Mouse (Mus musculus) bone marrow, adult 2 months (tissue): Measurements from ENCODE around the gene H2-DMa. TPM values are rescaled to one million over a fixed set of nuclear protein-coding genes. Genes with fewer than 3 reads are reported as not detected.
A peak's percentile ranks its signal among the peaks of the same experiment; 100 is the strongest.

Experiments
- H3K27ac ChIP-seq: fragments of 200-500 bp; 2 replicates; pipeline ENCODE4 v1.5.1; 2012; ENCODE audit warnings: low read depth, mild to moderate bottlenecking, control low read depth, inconsistent platforms, low read length; ENCODE audit not compliant: control insufficient read depth, poor library complexity, insufficient read depth
- H3K4me1 ChIP-seq: fragments of 200-500 bp; 2 replicates; pipeline ENCODE4 v1.6.1; 2011; ENCODE audit warnings: low read length; ENCODE audit not compliant: control insufficient read depth, insufficient read depth
- H3K4me3 ChIP-seq: fragments of 200-500 bp; replicated peaks from 2 replicates; pipeline ENCODE3; 2011; ENCODE audit warnings: mild to moderate bottlenecking, low read depth, low read length, control low read depth; ENCODE audit not compliant: control insufficient read depth
- CTCF ChIP-seq: fragments of 200-500 bp; IDR thresholded peaks from 2 replicates; pipeline ENCODE4 v1.5.1; 2011; ENCODE audit warnings: low read length, control low read depth; ENCODE audit not compliant: control insufficient read depth, insufficient read depth
- POLR2A ChIP-seq: fragments of 200-500 bp; IDR thresholded peaks from 2 replicates; pipeline ENCODE4 v1.6.1; 2011; ENCODE audit warnings: low read depth, mild to moderate bottlenecking, control low read depth, low read length, borderline replicate concordance; ENCODE audit not compliant: control insufficient read depth
- WGBS: fragments of 180-500 bp; shearing (Covaris S2); methylation state at CpG from one replicate; pipeline ENCODE4 v1.1.7; 2018; 5-methylcytosine and 5-hydroxymethylcytosine counted together
- polyA plus RNA-seq: library from polyadenylated mRNA; stranded (reverse); fragments of >200 nt; gene quantifications from 2 replicates; pipeline ENCODE4 v1.2.4, GENCODE M21; 2011; ENCODE audit warnings: low replicate concordance; ENCODE audit not compliant: missing spikeins, insufficient read depth, insufficient read length

The H2-DMa gene
- polyA plus RNA-seq, 1 experiment: 38.5 TPM

DNA sequence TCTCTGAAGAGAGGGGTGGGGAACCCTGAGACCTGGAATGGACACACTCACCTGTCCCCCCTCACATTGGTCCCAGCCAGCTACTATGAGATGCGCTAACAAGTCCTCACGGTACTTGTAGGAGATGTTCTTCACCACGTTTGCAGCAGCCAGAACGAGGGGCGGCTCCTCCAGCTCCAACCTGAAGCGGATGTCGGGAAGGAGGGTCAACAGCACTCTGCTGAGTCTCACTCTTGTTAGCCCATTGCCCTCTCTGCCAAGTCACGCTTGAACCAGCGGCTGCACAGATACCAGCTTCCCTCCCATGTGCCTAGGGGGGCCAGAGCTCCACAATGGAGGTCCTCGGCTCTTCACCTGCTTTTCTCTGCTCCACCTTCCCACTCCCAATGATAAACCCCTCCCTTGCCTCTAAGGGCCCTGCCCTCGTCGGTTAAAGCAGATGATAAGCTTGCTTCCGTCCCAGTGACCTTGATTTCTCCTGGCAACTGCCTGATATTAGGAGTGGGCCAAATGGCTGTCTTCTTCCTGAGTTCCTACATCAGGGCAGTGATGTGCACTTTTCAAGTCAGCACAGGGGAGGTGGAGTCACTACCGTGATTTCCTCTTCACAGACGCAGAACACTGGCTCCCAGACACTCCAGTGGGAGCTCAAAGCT, 64.4 kb downstream of the H2-DMa start:
- Histone ChIP-seq H3K4me1 (peaks cover 2% of the 10 kb centered on the region), H3K27ac (no peak overlapping the region), H3K4me3 (no peak overlapping the region)
- WGBS: 76% methylated on average over 15 of the region's 15 CpGs
- TF ChIP-seq POLR2A (no peak), CTCF (no peak)

DNA sequence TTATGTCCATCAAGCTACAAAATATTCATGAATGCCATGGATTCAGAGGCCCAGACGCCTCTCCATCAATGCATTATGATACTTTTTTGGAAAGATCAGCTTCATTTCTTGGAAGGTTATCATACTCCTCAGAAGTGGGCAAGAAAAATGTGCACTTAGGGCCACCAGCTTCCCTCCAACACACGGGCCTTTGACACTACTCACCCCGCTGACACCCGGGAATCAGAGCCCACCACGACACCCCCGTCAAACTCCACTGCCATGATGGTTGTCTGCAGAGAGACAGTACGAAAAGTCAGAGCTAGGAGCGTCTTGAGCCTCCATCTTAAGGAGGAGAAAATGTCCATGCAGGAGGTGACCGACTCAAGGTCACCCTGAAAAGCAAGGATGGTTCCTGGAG, 66.2 kb downstream of the H2-DMa start:
- Histone ChIP-seq H3K4me1 (peaks cover 2% of the 10 kb centered on the region), H3K27ac (no peak overlapping the region), H3K4me3 (no peak overlapping the region)
- WGBS: 74% methylated on average over 9 of the region's 9 CpGs
- TF ChIP-seq POLR2A (no peak), CTCF (no peak)

DNA sequence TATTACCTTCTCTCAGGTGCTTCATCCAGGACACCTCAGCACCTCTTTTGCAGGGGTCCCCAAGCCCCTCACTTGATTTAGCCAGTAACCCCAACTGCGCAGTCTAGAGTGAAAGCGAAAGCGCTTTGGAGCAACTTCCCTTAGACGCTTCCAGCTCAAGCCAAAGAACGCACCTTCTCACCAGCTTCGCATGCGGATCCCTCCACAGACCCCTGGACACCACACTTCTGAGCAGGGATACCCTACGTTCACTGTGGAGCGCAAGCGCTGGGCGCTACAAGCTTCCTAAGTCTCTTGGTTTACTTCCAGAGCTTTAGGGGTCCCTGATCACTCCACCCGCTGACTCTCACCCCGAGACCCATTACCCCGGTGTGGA, 67.5 kb downstream of the H2-DMa start:
- under 1% methylated on average over 14 of the region's 14 CpGs for WGBS
- TF ChIP-seq CTCF: no peak
- no peak for TF ChIP-seq POLR2A
- H3K27ac ChIP-seq: peak overlapping the region; percentile 94
- peak overlapping the region; percentile 97 for H3K4me3 ChIP-seq
- peaks cover 2% of the 10 kb centered on the region for H3K4me1 ChIP-seq

DNA sequence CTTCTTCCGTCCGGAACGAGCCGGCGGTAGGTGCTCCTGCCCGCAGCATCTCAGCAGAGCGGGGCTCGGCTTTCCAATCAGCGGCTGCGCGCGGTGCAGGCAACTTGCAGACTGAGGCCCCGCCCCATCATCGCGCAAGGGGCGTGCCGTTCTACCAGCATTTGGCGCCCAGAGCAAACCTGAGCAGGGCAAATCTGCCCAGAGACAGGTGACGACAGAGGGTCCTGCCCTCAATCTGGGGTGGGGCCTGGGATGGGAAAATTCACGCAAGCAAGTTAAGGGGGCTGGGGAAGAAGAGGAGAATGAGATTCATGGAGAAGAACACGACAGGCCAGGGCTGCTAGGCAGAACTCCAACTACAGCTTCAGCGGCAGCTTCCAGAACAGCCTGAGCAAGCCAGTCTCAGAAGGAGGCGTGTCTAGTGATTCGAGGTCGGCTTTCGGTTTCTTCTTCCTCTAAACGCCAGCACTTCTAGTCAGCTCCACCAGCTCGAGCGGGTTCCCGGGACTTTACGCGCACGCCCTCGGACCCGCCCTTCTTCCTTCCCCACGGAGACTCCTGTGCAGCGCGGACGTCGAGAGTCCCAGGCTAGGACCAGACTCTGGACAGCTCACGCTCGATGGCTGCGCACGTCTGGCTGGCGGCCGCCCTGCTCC, 68.0 kb downstream of the H2-DMa start, which contains the start of the genes Tap1 and Psmb9:
Gene Tap1 (plus strand): TSS at position 293 of the 656 bp plus-strand sequence.
Gene Psmb9 (minus strand): TSS at position 504 of the 656 bp plus-strand sequence.
- under 1% methylated on average over 46 of the region's 46 CpGs for WGBS
- TF ChIP-seq POLR2A (peak; percentile 87), CTCF (no peak)
- Histone ChIP-seq H3K4me1 (peaks cover 2% of the 10 kb centered on the region), H3K27ac (peak within 1 kb of the TSS; percentile 94), H3K4me3 (peak within 1 kb of the TSS; percentile 97)

DNA sequence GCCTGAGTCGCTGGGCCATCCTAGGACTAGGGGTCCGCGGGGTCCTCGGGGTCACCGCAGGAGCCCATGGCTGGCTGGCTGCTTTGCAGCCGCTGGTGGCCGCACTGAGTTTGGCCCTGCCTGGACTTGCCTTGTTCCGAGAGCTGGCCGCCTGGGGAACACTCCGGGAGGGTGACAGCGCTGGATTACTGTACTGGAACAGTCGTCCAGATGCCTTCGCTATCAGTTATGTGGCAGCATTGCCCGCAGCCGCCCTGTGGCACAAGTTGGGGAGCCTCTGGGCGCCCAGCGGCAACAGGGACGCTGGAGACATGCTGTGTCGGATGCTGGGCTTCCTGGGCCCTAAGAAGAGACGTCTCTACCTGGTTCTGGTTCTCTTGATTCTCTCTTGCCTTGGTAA, 68.7 kb downstream of the H2-DMa start:
- peak overlapping the region; percentile 94 for H3K27ac ChIP-seq
- TF ChIP-seq CTCF (no peak), POLR2A (no peak)
- H3K4me1 ChIP-seq: peaks cover 2% of the 10 kb centered on the region
- peak overlapping the region; percentile 97 for H3K4me3 ChIP-seq
- WGBS: under 1% methylated on average over 20 of the region's 20 CpGs

Other genes starting within 250 kb of the H2-DMa start
- not detected in 2 replicates for gene Gm7029, start 245.7 kb upstream of the H2-DMa start, polyA plus RNA-seq
- 358 and 477 TPM in 2 replicates for gene Kifc1, start 228.9 kb upstream of the H2-DMa start, polyA plus RNA-seq
- gene Platr17, start 214.4 kb upstream of the H2-DMa start, polyA plus RNA-seq: 1.2 and 1.9 TPM in 2 replicates
- 26.4 and 42.3 TPM in 2 replicates for gene Daxx, start 210.1 kb upstream of the H2-DMa start, polyA plus RNA-seq
- gene Tapbp, start 203.6 kb upstream of the H2-DMa start, polyA plus RNA-seq: 75.8 and 87.3 TPM in 2 replicates
- 21.2 and 26.3 TPM in 2 replicates for gene Zbtb22, start 203.6 kb upstream of the H2-DMa start, polyA plus RNA-seq
- gene Rgl2, start 190.0 kb upstream of the H2-DMa start, polyA plus RNA-seq: 91.8 and 173 TPM in 2 replicates
- gene Pfdn6, start 179.2 kb upstream of the H2-DMa start, polyA plus RNA-seq: 75.9 and 89.6 TPM in 2 replicates
- 20.4 and 21.4 TPM in 2 replicates for gene Wdr46, start 178.9 kb upstream of the H2-DMa start, polyA plus RNA-seq
- 1.9 and 4.1 TPM in 2 replicates for gene B3galt4, start 168.1 kb upstream of the H2-DMa start, polyA plus RNA-seq
- 13.7 and 23.1 TPM in 2 replicates for gene Vps52, start 163.7 kb upstream of the H2-DMa start, polyA plus RNA-seq
- gene Rps18, start 163.5 kb upstream of the H2-DMa start, polyA plus RNA-seq: 1,108 and 1,335 TPM in 2 replicates
- gene H2-K1, start 119.2 kb upstream of the H2-DMa start, polyA plus RNA-seq: 698 and 1,240 TPM in 2 replicates
- gene Ring1, start 94.9 kb upstream of the H2-DMa start, polyA plus RNA-seq: 9.0 and 35.7 TPM in 2 replicates
- 120 and 165 TPM in 2 replicates for gene H2-Ke6, start 91.5 kb upstream of the H2-DMa start, polyA plus RNA-seq
- gene Slc39a7, start 87.9 kb upstream of the H2-DMa start, polyA plus RNA-seq: 51.4 and 84.6 TPM in 2 replicates
- 36.0 and 70.9 TPM in 2 replicates for gene Rxrb, start 87.7 kb upstream of the H2-DMa start, polyA plus RNA-seq
- 10.7 and 12.6 TPM in 2 replicates for gene Col11a2, start 80.1 kb upstream of the H2-DMa start, polyA plus RNA-seq
- 3.9 and 6.3 TPM in 2 replicates for gene H2-Oa, start 27.2 kb upstream of the H2-DMa start, polyA plus RNA-seq
- 118 and 172 TPM in 2 replicates for gene Brd2, start 3.1 kb downstream of the H2-DMa start, polyA plus RNA-seq
- 24.3 and 38.9 TPM in 2 replicates for gene H2-DMb2, start 23.8 kb downstream of the H2-DMa start, polyA plus RNA-seq
- 42.1 and 59.8 TPM in 2 replicates for gene H2-DMb1, start 33.5 kb downstream of the H2-DMa start, polyA plus RNA-seq
- gene Tap1, start 68.0 kb downstream of the H2-DMa start, polyA plus RNA-seq: 34.1 and 55.9 TPM in 2 replicates
- gene Psmb9, start 68.2 kb downstream of the H2-DMa start, polyA plus RNA-seq: 111 and 156 TPM in 2 replicates
- 35.3 and 68.8 TPM in 2 replicates for gene Psmb8, start 78.2 kb downstream of the H2-DMa start, polyA plus RNA-seq
- gene Tap2, start 84.0 kb downstream of the H2-DMa start, polyA plus RNA-seq: 50.7 and 54.8 TPM in 2 replicates
- 30.9 and 72.2 TPM in 2 replicates for gene H2-Ob, start 119.4 kb downstream of the H2-DMa start, polyA plus RNA-seq
- gene H2-Ab1, start 138.1 kb downstream of the H2-DMa start, polyA plus RNA-seq: 73.7 and 175 TPM in 2 replicates
- 65.0 and 143 TPM in 2 replicates for gene H2-Aa, start 168.3 kb downstream of the H2-DMa start, polyA plus RNA-seq
- 32.6 and 82.7 TPM in 2 replicates for gene H2-Eb1, start 186.3 kb downstream of the H2-DMa start, polyA plus RNA-seq
- gene H2-Eb2, start 206.1 kb downstream of the H2-DMa start, polyA plus RNA-seq: 0.29 and 0.60 TPM in 2 replicates
- 1.1 and 1.8 TPM in 2 replicates for gene Btnl2, start 235.3 kb downstream of the H2-DMa start, polyA plus RNA-seq